Mouse (Mus musculus): ENCODE results near the gene Gbgt1.

GRCm38 (mm10) chr2:28524406-28524805 lies 27.7 kb downstream of the Gbgt1 start:
- TF ChIP-seq CTCF (IDR thresholded peaks at IDR 0.05; ENCODE audit: insufficient read depth, low read depth, low read length) (no peak), POLR2A (IDR thresholded peaks at IDR 0.05; ENCODE audit: insufficient read depth, low read depth, low read length) (no peak)

Data from olfactory bulb, adult 2 months (tissue).